Mouse (Mus musculus) MEL (cell line): ENCODE results near the gene Cyb5r1. TPM values are rescaled to one million over a fixed set of nuclear protein-coding genes. Genes with fewer than 3 reads are reported as not detected.
A peak's percentile ranks its signal among the peaks of the same experiment; 100 is the strongest.

Experiments used
- DNase-seq: peaks from one replicate; pipeline ENCODE4 v3.0.0; 2011; ENCODE audit warnings: low read depth, low spot score
- H3K27ac ChIP-seq: 2 replicates; pipeline ENCODE4 v1.5.1; 2012; ENCODE audit warnings: low read depth, mild to moderate bottlenecking, control low read depth, low read length, moderate library complexity; ENCODE audit not compliant: control insufficient read depth
- H3K27me3 ChIP-seq, 2 experiments: fragments of 150-350 bp in 1 of 2; sonication (generic) in 1 of 2; 2 replicates each; pipeline ENCODE4 v1.6.1; 2012; ENCODE audit warnings: low read length in 2 of 2, mild to moderate bottlenecking in 2 of 2, improper control_type of control experiment in 1 of 2, moderate library complexity in 1 of 2; ENCODE audit not compliant: insufficient read depth in 2 of 2, control insufficient read depth in 1 of 2
- H3K36me3 ChIP-seq, 2 experiments: 2 replicates each; pipeline ENCODE4 v1.6.1; 2012 to 2014; ENCODE audit warnings: low read length in 2 of 2, improper control_type of control experiment in 1 of 2, inconsistent platforms in 1 of 2, mild to moderate bottlenecking in 1 of 2; ENCODE audit not compliant: insufficient read depth in 2 of 2, control insufficient read depth in 1 of 2
- H3K4me1 ChIP-seq, 2 experiments: fragments of 150-350 bp in 1 of 2; sonication (generic) in 1 of 2; 2 replicates each; pipeline ENCODE4 v1.6.1; 2012; ENCODE audit warnings: low read length in 2 of 2, improper control_type of control experiment in 1 of 2, mild to moderate bottlenecking in 1 of 2; ENCODE audit not compliant: insufficient read depth in 2 of 2, control insufficient read depth in 1 of 2
- H3K4me3 ChIP-seq, 2 experiments: fragments of 150-350 bp in 1 of 2; sonication (generic) in 1 of 2; 2 replicates each; pipeline ENCODE4 v1.5.1; 2012; ENCODE audit warnings: low read depth in 2 of 2, low read length in 2 of 2, mild to moderate bottlenecking in 2 of 2, moderate library complexity in 2 of 2, control low read depth in 1 of 2, improper control_type of control experiment in 1 of 2; ENCODE audit not compliant: control insufficient read depth in 1 of 2, insufficient read depth in 1 of 2
- H3K79me2 ChIP-seq: 2 replicates; pipeline ENCODE4 v1.6.1; 2012; ENCODE audit warnings: mild to moderate bottlenecking, low read length, moderate library complexity; ENCODE audit not compliant: control insufficient read depth, poor library complexity, insufficient read depth
- H3K9ac ChIP-seq: 2 replicates; pipeline ENCODE4 v1.6.1; 2012; ENCODE audit warnings: low read depth, mild to moderate bottlenecking, control low read depth, low read length, moderate library complexity; ENCODE audit not compliant: control insufficient read depth, poor library complexity, severe bottlenecking
- H3K9me3 ChIP-seq: fragments of 150-350 bp; sonication (generic); replicated peaks from 2 replicates; pipeline ENCODE4 v1.6.1; 2012; ENCODE audit warnings: mild to moderate bottlenecking, low read length, improper control_type of control experiment, moderate library complexity; ENCODE audit not compliant: insufficient read depth
- CHD1 ChIP-seq: IDR thresholded peaks from 2 replicates; pipeline ENCODE4 v1.6.1; 2012; ENCODE audit warnings: low read depth, mild to moderate bottlenecking, inconsistent platforms, low read length, improper control_type of control experiment
- CHD2 ChIP-seq: IDR thresholded peaks from 2 replicates; pipeline ENCODE4 v1.6.1; 2011; ENCODE audit warnings: low read length, improper control_type of control experiment
- E2F4 ChIP-seq: IDR thresholded peaks from 2 replicates; pipeline ENCODE4 v1.6.1; 2011; ENCODE audit warnings: low read depth, low read length, improper control_type of control experiment, borderline replicate concordance
- EP300 ChIP-seq, 2 experiments: IDR thresholded peaks; 2 replicates each; pipeline ENCODE4 v1.6.1; 2011; ENCODE audit warnings: improper control_type of control experiment in 2 of 2, low read length in 2 of 2, low read depth in 1 of 2, mild to moderate bottlenecking in 1 of 2
- ETS1 ChIP-seq: IDR thresholded peaks from 2 replicates; pipeline ENCODE4 v1.6.1; 2012; ENCODE audit warnings: low read depth, mild to moderate bottlenecking, inconsistent platforms, low read length, improper control_type of control experiment, moderate library complexity
- GABPA ChIP-seq: IDR thresholded peaks from 2 replicates; pipeline ENCODE4 v1.6.1; 2012; ENCODE audit warnings: low read depth, mild to moderate bottlenecking, inconsistent platforms, low read length, improper control_type of control experiment, moderate library complexity
- HCFC1 ChIP-seq: IDR thresholded peaks from 2 replicates; pipeline ENCODE4 v1.6.1; 2012; ENCODE audit warnings: low read depth, mild to moderate bottlenecking, inconsistent platforms, low read length, improper control_type of control experiment, moderate library complexity
- KAT2A ChIP-seq: conservative IDR thresholded peaks from 2 replicates; pipeline ENCODE4 v1.6.1; 2012; ENCODE audit warnings: low read depth, low read length, improper control_type of control experiment, inconsistent platforms
- MAX ChIP-seq: IDR thresholded peaks from 2 replicates; pipeline ENCODE4 v1.6.1; 2011; ENCODE audit warnings: low read length, improper control_type of control experiment
- MEF2A ChIP-seq: IDR thresholded peaks from 2 replicates; pipeline ENCODE4 v1.6.1; 2014; ENCODE audit warnings: low read depth, mild to moderate bottlenecking, inconsistent platforms, low read length, improper control_type of control experiment; ENCODE audit not compliant: poor library complexity, insufficient replicate concordance, severe bottlenecking; ENCODE audit errors: extremely low read depth
- MYB ChIP-seq: IDR thresholded peaks from 2 replicates; pipeline ENCODE4 v1.6.1; 2011; ENCODE audit warnings: mild to moderate bottlenecking, low read depth, low read length, improper control_type of control experiment
- NELFE ChIP-seq: IDR thresholded peaks from 2 replicates; pipeline ENCODE4 v1.6.1; 2011; ENCODE audit warnings: low read depth, low read length, improper control_type of control experiment
- NRF1 ChIP-seq: IDR thresholded peaks from 2 replicates; pipeline ENCODE4 v1.6.1; 2014; ENCODE audit warnings: low read depth, mild to moderate bottlenecking, inconsistent platforms, low read length, improper control_type of control experiment, moderate library complexity; ENCODE audit not compliant: poor library complexity, insufficient read depth, severe bottlenecking
- POLR2A ChIP-seq, 2 experiments: IDR thresholded peaks; 2 replicates each; pipeline ENCODE4 v1.6.1; 2011 to 2012; ENCODE audit warnings: low read length in 2 of 2, mild to moderate bottlenecking in 2 of 2, control low read depth in 1 of 2, improper control_type of control experiment in 1 of 2, low read depth in 1 of 2, moderate library complexity in 1 of 2; ENCODE audit not compliant: control insufficient read depth in 1 of 2, insufficient read depth in 1 of 2, poor library complexity in 1 of 2
- POLR2AphosphoS2 ChIP-seq: IDR thresholded peaks from 2 replicates; pipeline ENCODE4 v1.6.1; 2011; ENCODE audit warnings: low read length, improper control_type of control experiment
- RCOR1 ChIP-seq: IDR thresholded peaks from 2 replicates; pipeline ENCODE4 v1.6.1; 2012; ENCODE audit warnings: low read depth, mild to moderate bottlenecking, inconsistent platforms, low read length, improper control_type of control experiment
- TAL1 ChIP-seq: IDR thresholded peaks from 2 replicates; pipeline ENCODE4 v1.6.1; 2012; ENCODE audit warnings: mild to moderate bottlenecking, inconsistent platforms, low read length, moderate library complexity, mixed read lengths
- TBP ChIP-seq: IDR thresholded peaks from 2 replicates; pipeline ENCODE4 v1.8.0; 2011; ENCODE audit warnings: low read depth, low read length, improper control_type of control experiment
- TCF12 ChIP-seq: IDR thresholded peaks from 2 replicates; pipeline ENCODE4 v1.6.1; 2014; ENCODE audit warnings: low read depth, mild to moderate bottlenecking, inconsistent platforms, low read length, improper control_type of control experiment, moderate library complexity
- USF1 ChIP-seq: IDR thresholded peaks from 2 replicates; pipeline ENCODE4 v1.6.1; 2014; ENCODE audit warnings: low read depth, mild to moderate bottlenecking, inconsistent platforms, low read length, improper control_type of control experiment, moderate library complexity
- ZC3H11A ChIP-seq: IDR thresholded peaks from 2 replicates; pipeline ENCODE4 v1.6.1; 2012; ENCODE audit warnings: low read depth, mild to moderate bottlenecking, inconsistent platforms, low read length, improper control_type of control experiment
- ZMIZ1 ChIP-seq: IDR thresholded peaks from 2 replicates; pipeline ENCODE4 v1.6.1; 2012; ENCODE audit warnings: low read depth, mild to moderate bottlenecking, inconsistent platforms, low read length, improper control_type of control experiment, moderate library complexity
- ZNF384 ChIP-seq: IDR thresholded peaks from 2 replicates; pipeline ENCODE4 v1.6.1; 2012; ENCODE audit warnings: low read depth, mild to moderate bottlenecking, inconsistent platforms, low read length, improper control_type of control experiment
- polyA plus RNA-seq, 2 experiments: library from polyadenylated mRNA; stranded (reverse) in 1 of 2; unstranded in 1 of 2; fragments of >175 nt in 1 of 2; fragments of >200 nt in 1 of 2; gene quantifications; 2 replicates each; pipeline versions ENCODE4 v1.2.1 to v1.2.4; 2012; ENCODE audit warnings: low replicate concordance in 2 of 2, low read depth in 1 of 2; ENCODE audit not compliant: insufficient read length in 2 of 2, insufficient read depth in 1 of 2, missing spikeins in 1 of 2
- total RNA-seq: library from RNA; depleted of rRNA; stranded (reverse); fragments of 300-350 nt; gene quantifications from 2 replicates; pipeline ENCODE4 v1.2.3, GENCODE M21; 2012; rRNA removed

Cyb5r1 gene
- total RNA-seq (18.8 and 35.8 TPM in 2 replicates), polyA plus RNA-seq (10 to 100 TPM in 1 of 2 experiments, not detected in 1; 94.8 TPM)

DNA sequence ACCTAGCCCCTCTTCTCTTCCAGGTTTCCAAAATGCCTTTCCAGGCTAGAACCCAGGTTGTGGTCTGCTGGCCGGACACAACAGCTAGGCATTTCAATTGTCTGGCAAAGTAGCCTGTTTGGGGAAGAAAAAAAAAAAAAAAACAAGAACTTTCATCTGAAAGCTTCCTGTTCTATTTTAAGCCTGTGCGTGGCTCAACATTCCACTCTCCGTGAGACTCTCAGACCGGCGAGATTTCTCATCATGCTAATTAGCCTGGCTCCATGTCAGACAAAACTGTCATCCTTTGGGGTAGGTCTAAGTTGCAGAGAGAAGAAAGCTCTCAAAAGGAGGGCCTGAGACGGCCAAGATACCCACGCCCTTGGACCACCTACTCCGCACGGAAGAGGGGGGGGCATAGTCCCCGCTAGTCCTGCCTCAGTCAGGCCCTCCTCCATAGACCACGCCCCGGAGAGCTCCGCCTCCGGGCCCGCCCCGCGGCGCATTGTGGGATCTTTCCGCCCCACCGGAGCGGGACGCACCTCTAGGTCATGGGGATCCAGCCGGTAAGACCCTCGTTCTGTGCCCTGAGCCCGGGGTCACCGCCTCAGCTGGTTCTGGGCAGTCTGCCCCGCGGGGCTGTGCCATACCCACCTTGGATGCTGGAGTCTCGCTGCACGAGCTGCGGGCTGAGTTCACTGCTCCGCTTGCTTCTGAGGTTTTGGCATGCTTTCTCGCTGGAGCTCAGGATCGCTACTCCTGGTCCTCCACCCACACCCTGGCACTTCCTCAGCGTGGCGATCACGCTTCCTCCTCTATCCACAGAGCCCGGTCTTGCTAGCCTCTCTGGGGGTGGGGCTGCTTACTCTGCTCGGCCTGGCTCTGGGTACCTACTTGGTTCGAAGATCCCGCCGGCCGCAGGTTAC lies at the start of gene Cyb5r1:
Gene Cyb5r1 (plus strand): TSS at position 51 of the 905 bp plus-strand sequence.
- TF ChIP-seq ZMIZ1 (peak; percentile 78; the same call in 1 of the 2 replicates), HCFC1 (peak; percentile 64; the same call in 1 of the 2 replicates), ETS1 (no peak), TAL1 (no peak), MEF2A (no peak), GABPA (no peak), CHD2 (no peak), CHD1 (no peak), TBP (peak; percentile 55), ZNF384 (peak; percentile 86), EP300 (IDR thresholded peaks at IDR 0.05; ENCODE audit: low read depth in 1 of 2, low read length in 2 of 2) (0 out of 4 replicates have a peak, but pooled peaks of 1 of the 2 experiments have one; percentile 9), POLR2AphosphoS2 (peak; percentile 89), NELFE (peak; percentile 89), MAX (peak; percentile 40; the same call in 1 of the 2 replicates), MYB (no peak), RCOR1 (no peak), ZC3H11A (no peak), USF1 (0 out of 2 replicates have a peak, but pooled peaks have one; percentile 17), NRF1 (no peak), KAT2A (no peak), E2F4 (no peak), POLR2A (IDR thresholded peaks at IDR 0.05; ENCODE audit: control insufficient read depth in 1 of 2, insufficient read depth in 1 of 2, low read depth in 1 of 2, low read length in 2 of 2, poor library complexity in 1 of 2) (peak; percentile 86 to 90; a peak in 3 of 4 replicates), TCF12 (0 out of 2 replicates have a peak, but pooled peaks have one; percentile 21)
- Histone ChIP-seq H3K9ac (peak within 1 kb of the TSS; percentile 88), H3K36me3 (peaks cover 21 to 28% of the 10 kb centered on the region in 2 experiments; a peak in 3 of 4 replicates), H3K79me2 (peaks cover 21% of the 10 kb centered on the region), H3K27ac (peak within 1 kb of the TSS; percentile 91), H3K4me1 (peaks cover 4 to 16% of the 10 kb centered on the region in 2 experiments; a peak in 2 of 4 replicates), H3K9me3 (no peaks in the 10 kb centered on the region), H3K27me3 (no peaks in the 10 kb centered on the region), H3K4me3 (peak within 1 kb of the TSS; percentile 86 to 89)
- peak; percentile 92 for DNase-seq
